Mouse (Mus musculus): Measurements from ENCODE around the gene Wdfy1. TPM values are rescaled to one million over a fixed set of nuclear protein-coding genes. Genes with fewer than 3 reads are reported as not detected.

The Wdfy1 gene
- polyA plus RNA-seq, 2 experiments, result 4.8 to 9.6 TPM

DNA sequence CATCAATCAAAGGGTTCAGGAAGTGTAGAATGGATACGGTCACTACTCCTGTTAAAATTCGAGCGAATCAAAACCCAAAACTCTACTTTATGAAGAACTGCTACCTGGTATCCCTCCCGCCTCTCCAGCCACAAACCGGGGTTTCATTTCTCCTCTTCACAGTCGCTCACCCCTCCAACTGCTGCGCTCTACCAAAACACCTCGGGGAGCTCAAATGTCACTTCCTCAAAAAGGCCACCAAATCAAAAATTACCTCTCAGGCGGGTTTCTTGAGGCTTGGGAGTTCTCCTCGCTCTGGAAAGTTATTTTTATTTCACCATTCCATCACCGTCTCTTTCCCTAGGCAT lies 104.8 kb downstream of the Wdfy1 start:
- under 1% methylated on average over 11 of the region's 11 CpGs for WGBS (ENCODE audit: insufficient replicate concordance)
- Histone ChIP-seq H3K9me3 (ENCODE audit: control insufficient read depth, low read length) (no peaks in the 10 kb centered on the region), H3K4me3 (ENCODE audit: insufficient read depth in 1 of 2, low read depth in 2 of 2, low read length in 2 of 2) (peak overlapping the region; percentile 76 to 85), H3K36me3 (replicated peaks; ENCODE audit: control insufficient read depth, insufficient read depth, low read depth) (no peaks in the 10 kb centered on the region), H3K27ac (no peak overlapping the region), H3K9ac (replicated peaks) (no peak overlapping the region; the same call in 1 of the 2 replicates), H3K4me2 (ENCODE audit: low read depth) (peak overlapping the region; percentile 88), H3K4me1 (replicated peaks; ENCODE audit: control insufficient read depth in 2 of 2, insufficient read depth in 2 of 2, low read length in 1 of 2) (peaks cover 0 to 5% of the 10 kb centered on the region in 2 experiments; a peak in 2 of 4 replicates), H3K27me3 (ENCODE audit: control insufficient read depth, insufficient read depth, low read length) (peaks cover 3% of the 10 kb centered on the region; the same call in 1 of the 2 replicates)
- ATAC-seq (ENCODE audit: insufficient read depth), result no peak
- no peak for TF ChIP-seq EP300 (IDR thresholded peaks at IDR 0.05; ENCODE audit: low read depth)
- TF ChIP-seq CTCF (IDR thresholded peaks at IDR 0.05; ENCODE audit: low read depth), result no peak
- peak in 1 of 3 experiments; percentile 17 for DNase-seq (ENCODE audit: low read depth in 3 of 3, low spot score in 3 of 3)

DNA sequence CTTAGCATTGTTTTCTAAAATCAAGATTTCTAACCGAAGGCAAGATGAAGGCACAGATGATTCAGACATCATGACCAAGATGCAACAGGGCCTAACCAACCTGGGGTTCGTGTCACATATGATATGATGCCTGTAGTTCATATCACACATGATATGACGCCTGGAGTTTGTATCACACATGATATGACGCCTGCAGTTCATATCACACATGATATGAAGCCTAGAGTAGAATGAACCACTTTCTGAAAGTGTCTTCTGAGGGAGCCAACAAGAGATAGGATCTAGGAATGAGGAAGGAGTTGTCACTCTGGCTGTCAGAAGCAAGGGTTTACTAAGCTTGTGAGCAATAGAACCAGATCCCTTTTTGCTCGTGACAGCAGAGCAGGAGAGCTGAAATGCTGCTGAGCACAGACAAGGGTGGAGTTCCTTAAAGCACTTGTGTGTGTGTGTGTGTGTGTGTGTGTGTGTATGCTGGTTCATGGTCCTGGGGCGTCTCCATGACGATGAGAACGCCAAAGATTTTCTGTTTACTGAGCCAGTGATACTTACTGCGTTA lies 106.4 kb downstream of the Wdfy1 start:
- Histone ChIP-seq H3K4me2 (ENCODE audit: low read depth) (no peak overlapping the region), H3K4me3 (ENCODE audit: insufficient read depth in 1 of 2, low read depth in 2 of 2, low read length in 2 of 2) (no peak overlapping the region), H3K9me3 (ENCODE audit: control insufficient read depth, low read length) (no peaks in the 10 kb centered on the region), H3K9ac (replicated peaks) (no peak overlapping the region), H3K27me3 (ENCODE audit: control insufficient read depth, insufficient read depth, low read length) (peaks cover 3% of the 10 kb centered on the region; the same call in 1 of the 2 replicates), H3K36me3 (replicated peaks; ENCODE audit: control insufficient read depth, insufficient read depth, low read depth) (no peaks in the 10 kb centered on the region), H3K4me1 (replicated peaks; ENCODE audit: control insufficient read depth in 2 of 2, insufficient read depth in 2 of 2, low read length in 1 of 2) (peaks cover 0 to 5% of the 10 kb centered on the region in 2 experiments; a peak in 2 of 4 replicates), H3K27ac (no peak overlapping the region)
- no peak for ATAC-seq (ENCODE audit: insufficient read depth)
- 36% methylated on average over 9 of the region's 9 CpGs for WGBS (ENCODE audit: insufficient replicate concordance)
- no peak for TF ChIP-seq EP300 (IDR thresholded peaks at IDR 0.05; ENCODE audit: low read depth)
- no peak for TF ChIP-seq CTCF (IDR thresholded peaks at IDR 0.05; ENCODE audit: low read depth)
- DNase-seq (ENCODE audit: low read depth in 3 of 3, low spot score in 3 of 3), result no peak

DNA sequence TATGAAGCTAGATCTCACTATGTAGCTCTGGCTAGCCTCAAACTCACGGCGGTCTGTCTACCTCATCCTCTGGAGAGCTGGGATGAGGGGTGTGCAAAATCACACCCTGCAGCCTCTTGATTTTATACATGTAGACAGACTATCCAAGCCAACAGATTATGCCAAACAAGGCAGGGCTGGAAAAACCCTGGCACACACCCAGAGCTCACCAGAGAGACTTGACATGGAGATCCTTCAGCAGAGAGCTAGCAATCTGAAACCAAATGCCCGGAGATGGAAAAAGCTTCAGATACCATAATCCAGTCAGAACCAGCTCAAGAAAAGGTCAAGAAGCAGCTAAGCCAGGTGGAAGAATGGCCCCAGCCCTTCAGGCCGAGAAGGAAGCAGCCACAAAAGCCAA lies 111.0 kb downstream of the Wdfy1 start:
- WGBS (ENCODE audit: insufficient replicate concordance), result 75% methylated on average over 4 of the region's 4 CpGs
- Histone ChIP-seq H3K27me3 (ENCODE audit: control insufficient read depth, insufficient read depth, low read length) (no peaks in the 10 kb centered on the region), H3K36me3 (replicated peaks; ENCODE audit: control insufficient read depth, insufficient read depth, low read depth) (no peaks in the 10 kb centered on the region), H3K4me2 (ENCODE audit: low read depth) (no peak overlapping the region), H3K4me3 (ENCODE audit: insufficient read depth in 1 of 2, low read depth in 2 of 2, low read length in 2 of 2) (no peak overlapping the region), H3K9ac (replicated peaks) (no peak overlapping the region), H3K9me3 (ENCODE audit: control insufficient read depth, low read length) (no peaks in the 10 kb centered on the region), H3K4me1 (replicated peaks; ENCODE audit: control insufficient read depth in 2 of 2, insufficient read depth in 2 of 2, low read length in 1 of 2) (peaks cover 0 to 5% of the 10 kb centered on the region in 2 experiments; a peak in 1 of 4 replicates), H3K27ac (no peak overlapping the region)
- DNase-seq (ENCODE audit: low read depth in 3 of 3, low spot score in 3 of 3) (no peak), ATAC-seq (ENCODE audit: insufficient read depth) (no peak)
- no peak for TF ChIP-seq EP300 (IDR thresholded peaks at IDR 0.05; ENCODE audit: low read depth)
- no peak for TF ChIP-seq CTCF (IDR thresholded peaks at IDR 0.05; ENCODE audit: low read depth)

DNA sequence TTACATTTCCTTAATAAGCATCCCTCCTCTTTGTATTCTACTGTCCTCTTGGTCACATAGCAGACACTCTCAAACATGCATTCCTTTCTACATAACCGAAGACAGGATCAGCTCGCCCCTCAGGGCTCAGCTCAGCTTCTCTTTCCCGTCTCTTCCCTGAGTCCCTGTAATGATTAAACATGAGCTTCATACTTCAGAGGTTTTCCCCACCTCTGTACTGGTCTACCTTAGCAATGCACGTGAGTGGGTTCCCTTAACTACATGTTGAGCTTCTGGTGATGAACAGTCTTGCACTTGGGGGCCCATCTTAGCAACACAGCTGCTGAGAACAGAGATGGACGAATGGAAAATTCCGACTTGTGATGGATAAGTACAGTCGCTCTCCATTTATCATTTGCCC lies 116.3 kb downstream of the Wdfy1 start:
- Histone ChIP-seq H3K4me2 (ENCODE audit: low read depth) (no peak overlapping the region), H3K36me3 (replicated peaks; ENCODE audit: control insufficient read depth, insufficient read depth, low read depth) (no peaks in the 10 kb centered on the region), H3K27ac (no peak overlapping the region), H3K4me3 (ENCODE audit: insufficient read depth in 1 of 2, low read depth in 2 of 2, low read length in 2 of 2) (no peak overlapping the region), H3K27me3 (ENCODE audit: control insufficient read depth, insufficient read depth, low read length) (no peaks in the 10 kb centered on the region), H3K9me3 (ENCODE audit: control insufficient read depth, low read length) (no peaks in the 10 kb centered on the region), H3K4me1 (replicated peaks; ENCODE audit: control insufficient read depth in 2 of 2, insufficient read depth in 2 of 2, low read length in 1 of 2) (no peaks in the 10 kb centered on the region), H3K9ac (replicated peaks) (no peak overlapping the region)
- 64% methylated on average over 7 of the region's 7 CpGs for WGBS (ENCODE audit: insufficient replicate concordance)
- ATAC-seq (ENCODE audit: insufficient read depth) (no peak), DNase-seq (ENCODE audit: low read depth in 3 of 3, low spot score in 3 of 3) (no peak)
- TF ChIP-seq EP300 (IDR thresholded peaks at IDR 0.05; ENCODE audit: low read depth), result no peak
- no peak for TF ChIP-seq CTCF (IDR thresholded peaks at IDR 0.05; ENCODE audit: low read depth)

DNA sequence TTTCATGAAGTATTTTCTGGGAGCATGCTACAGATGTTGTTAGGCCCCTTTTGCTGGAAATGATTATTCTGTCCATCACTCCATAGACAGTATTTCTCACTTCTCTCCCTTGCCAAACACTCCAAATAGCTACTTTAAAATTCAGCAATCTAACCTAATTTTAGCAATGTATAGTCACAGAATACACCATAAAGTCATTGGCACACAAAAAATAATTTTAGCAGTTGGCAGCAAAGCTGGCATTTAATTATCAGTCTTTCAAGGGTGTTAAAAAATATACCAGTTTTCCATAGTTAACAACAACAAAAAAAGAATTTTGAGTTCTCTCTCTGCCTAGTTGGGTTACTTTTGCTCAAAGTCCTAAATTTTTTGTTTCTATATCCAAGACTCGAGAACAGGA lies 118.5 kb downstream of the Wdfy1 start:
- DNase-seq (ENCODE audit: low read depth in 3 of 3, low spot score in 3 of 3) (no peak), ATAC-seq (ENCODE audit: insufficient read depth) (no peak)
- Histone ChIP-seq H3K4me3 (ENCODE audit: insufficient read depth in 1 of 2, low read depth in 2 of 2, low read length in 2 of 2) (no peak overlapping the region), H3K27me3 (ENCODE audit: control insufficient read depth, insufficient read depth, low read length) (no peaks in the 10 kb centered on the region), H3K4me1 (replicated peaks; ENCODE audit: control insufficient read depth in 2 of 2, insufficient read depth in 2 of 2, low read length in 1 of 2) (no peaks in the 10 kb centered on the region), H3K9me3 (ENCODE audit: control insufficient read depth, low read length) (no peaks in the 10 kb centered on the region), H3K4me2 (ENCODE audit: low read depth) (no peak overlapping the region), H3K27ac (no peak overlapping the region), H3K9ac (replicated peaks) (no peak overlapping the region), H3K36me3 (replicated peaks; ENCODE audit: control insufficient read depth, insufficient read depth, low read depth) (no peaks in the 10 kb centered on the region)
- WGBS (ENCODE audit: insufficient replicate concordance), result 52% methylated on average over 1 of the region's 1 CpGs
- no peak for TF ChIP-seq CTCF (IDR thresholded peaks at IDR 0.05; ENCODE audit: low read depth)
- TF ChIP-seq EP300 (IDR thresholded peaks at IDR 0.05; ENCODE audit: low read depth), result no peak
